Mouse (Mus musculus): Measurements from ENCODE around the gene Mt4.

DNA sequence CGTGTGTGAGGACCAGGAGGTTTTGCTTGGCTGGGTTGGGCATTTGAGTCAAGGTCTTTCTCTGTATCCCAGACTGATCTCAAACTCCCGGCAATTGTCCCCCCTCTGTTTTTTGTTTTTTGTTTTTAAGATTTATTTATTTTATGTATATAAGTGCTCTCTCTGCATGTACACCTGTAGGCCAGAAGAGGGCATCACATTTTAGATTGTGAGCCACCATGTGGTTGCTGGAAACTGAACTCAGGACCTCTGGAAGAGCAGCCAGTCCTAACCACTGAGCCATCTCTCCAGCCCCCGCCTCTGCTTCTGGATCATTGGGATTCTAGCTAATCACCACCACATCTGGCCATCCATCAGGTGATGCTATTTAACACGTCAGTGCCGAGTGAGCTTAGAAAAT lies 27.2 kb upstream of the Mt4 start:
- no peak for TF ChIP-seq POLR2A (IDR thresholded peaks at IDR 0.05; ENCODE audit: extremely low read depth, insufficient read depth, low read length)
- TF ChIP-seq CTCF (IDR thresholded peaks at IDR 0.05; ENCODE audit: low read depth, low read length) = no peak

Data from liver, adult 2 months (tissue).